Mouse (Mus musculus): ENCODE data around the gene S100a6. TPM values are rescaled to one million over a fixed set of nuclear protein-coding genes. Genes with fewer than 3 reads are reported as not detected.

S100a6 gene
- polyA plus RNA-seq, 1 experiment from 2014 or later, result 168 TPM

- Histone ChIP-seq H3K4me1 (peaks cover 35% of the 10 kb centered on the region), H3K4me2 (no peak within 1 kb of the TSS), H3K9ac (no peak within 1 kb of the TSS), H3K9me3 (replicated peaks) (no peaks in the 10 kb centered on the region), H3K4me3 (replicated peaks) (no peak within 1 kb of the TSS), H3K27me3 (no peaks in the 10 kb centered on the region), H3K27ac (no peak within 1 kb of the TSS), H3K36me3 (no peaks in the 10 kb centered on the region)
- 73% methylated on average over 11 of the region's 11 CpGs for WGBS
- ATAC-seq (replicated peaks; ENCODE audit: low FRiP score), result no peak
Observed at GRCm38 (mm10) chr3:90601486-90602110, 11.1 kb upstream of the S100a6 start, which contains the start of gene Gm42674. Gene Gm42674, plus strand, starts transcription at chr3:90601904.

- 47% methylated on average over 3 of the region's 3 CpGs for WGBS
- Histone ChIP-seq H3K36me3 (no peaks in the 10 kb centered on the region), H3K4me3 (replicated peaks) (no peak within 1 kb of the TSS), H3K4me2 (no peak within 1 kb of the TSS), H3K9me3 (replicated peaks) (no peaks in the 10 kb centered on the region), H3K4me1 (peaks cover 29% of the 10 kb centered on the region), H3K27ac (peak within 1 kb of the TSS; percentile 76), H3K27me3 (no peaks in the 10 kb centered on the region), H3K9ac (no peak within 1 kb of the TSS)
- no peak for ATAC-seq (replicated peaks; ENCODE audit: low FRiP score)
Observed at GRCm38 (mm10) chr3:90603623-90604022, 9.1 kb upstream of the S100a6 start, which contains the start of gene S100a4. Gene S100a4, plus strand, starts transcription at chr3:90603771.

- peak; percentile 66 for ATAC-seq (replicated peaks; ENCODE audit: low FRiP score)
- H3K27me3 ChIP-seq, result no peaks in the 10 kb centered on the region
- no peaks in the 10 kb centered on the region for H3K36me3 ChIP-seq
- WGBS, result 41% methylated on average over 4 of the region's 4 CpGs
- no peak overlapping the region for H3K9ac ChIP-seq
- peaks cover 29% of the 10 kb centered on the region for H3K4me1 ChIP-seq
- no peak overlapping the region for H3K4me2 ChIP-seq
- H3K4me3 ChIP-seq (replicated peaks), result no peak overlapping the region
- H3K27ac ChIP-seq, result peak overlapping the region; percentile 76
- no peaks in the 10 kb centered on the region for H3K9me3 ChIP-seq (replicated peaks)
Observed at GRCm38 (mm10) chr3:90604416-90604815, 8.3 kb upstream of the S100a6 start.

GRCm38 (mm10) chr3:90605049-90605448 is 7.6 kb upstream of the S100a6 start:
- H3K4me2 ChIP-seq, result no peak overlapping the region
- H3K27ac ChIP-seq, result peak overlapping the region; percentile 76
- peaks cover 29% of the 10 kb centered on the region for H3K4me1 ChIP-seq
- H3K4me3 ChIP-seq (replicated peaks), result no peak overlapping the region
- no peak overlapping the region for H3K9ac ChIP-seq
- no peaks in the 10 kb centered on the region for H3K27me3 ChIP-seq
- no peaks in the 10 kb centered on the region for H3K36me3 ChIP-seq
- H3K9me3 ChIP-seq (replicated peaks), result no peaks in the 10 kb centered on the region
- WGBS, result 80% methylated on average over 3 of the region's 3 CpGs
- ATAC-seq (replicated peaks; ENCODE audit: low FRiP score), result no peak

- no peaks in the 10 kb centered on the region for H3K9me3 ChIP-seq (replicated peaks)
- no peak overlapping the region for H3K4me3 ChIP-seq (replicated peaks)
- H3K27me3 ChIP-seq, result no peaks in the 10 kb centered on the region
- no peak overlapping the region for H3K9ac ChIP-seq
- WGBS, result 83% methylated on average over 2 of the region's 2 CpGs
- ATAC-seq (replicated peaks; ENCODE audit: low FRiP score), result no peak
- H3K36me3 ChIP-seq, result no peaks in the 10 kb centered on the region
- H3K4me1 ChIP-seq, result peaks cover 27% of the 10 kb centered on the region
- no peak overlapping the region for H3K4me2 ChIP-seq
- peak overlapping the region; percentile 76 for H3K27ac ChIP-seq
Observed at GRCm38 (mm10) chr3:90605736-90606135, 6.9 kb upstream of the S100a6 start.

GRCm38 (mm10) chr3:90606185-90606584 is 6.5 kb upstream of the S100a6 start:
- H3K9ac ChIP-seq, result no peak overlapping the region
- H3K4me1 ChIP-seq, result peaks cover 27% of the 10 kb centered on the region
- 73% methylated on average over 6 of the region's 6 CpGs for WGBS
- no peak overlapping the region for H3K4me3 ChIP-seq (replicated peaks)
- no peaks in the 10 kb centered on the region for H3K9me3 ChIP-seq (replicated peaks)
- ATAC-seq (replicated peaks; ENCODE audit: low FRiP score), result peak; percentile 44; the same call in 1 of the 2 replicates
- H3K27me3 ChIP-seq, result no peaks in the 10 kb centered on the region
- peak overlapping the region; percentile 76 for H3K27ac ChIP-seq
- no peak overlapping the region for H3K4me2 ChIP-seq
- no peaks in the 10 kb centered on the region for H3K36me3 ChIP-seq

- no peaks in the 10 kb centered on the region for H3K27me3 ChIP-seq
- peaks cover 35% of the 10 kb centered on the region for H3K4me1 ChIP-seq
- H3K9ac ChIP-seq, result no peak overlapping the region
- WGBS, result 78% methylated on average over 3 of the region's 3 CpGs
- H3K36me3 ChIP-seq, result no peaks in the 10 kb centered on the region
- ATAC-seq (replicated peaks; ENCODE audit: low FRiP score), result no peak
- H3K9me3 ChIP-seq (replicated peaks), result no peaks in the 10 kb centered on the region
- no peak overlapping the region for H3K4me2 ChIP-seq
- no peak overlapping the region for H3K27ac ChIP-seq
- no peak overlapping the region for H3K4me3 ChIP-seq (replicated peaks)
Observed at GRCm38 (mm10) chr3:90607361-90607760, 5.3 kb upstream of the S100a6 start.

GRCm38 (mm10) chr3:90608223-90608622 is 4.5 kb upstream of the S100a6 start, which contains the start of gene S100a5:
Gene S100a5, plus strand, starts transcription at chr3:90608523.
- H3K4me1 ChIP-seq, result peaks cover 43% of the 10 kb centered on the region
- no peak for ATAC-seq (replicated peaks; ENCODE audit: low FRiP score)
- WGBS, result 68% methylated on average over 3 of the region's 3 CpGs
- no peak within 1 kb of the TSS for H3K9ac ChIP-seq
- no peak within 1 kb of the TSS for H3K27ac ChIP-seq
- no peaks in the 10 kb centered on the region for H3K27me3 ChIP-seq
- H3K4me3 ChIP-seq (replicated peaks), result no peak within 1 kb of the TSS
- no peaks in the 10 kb centered on the region for H3K9me3 ChIP-seq (replicated peaks)
- no peak within 1 kb of the TSS for H3K4me2 ChIP-seq
- H3K36me3 ChIP-seq, result no peaks in the 10 kb centered on the region

- no peaks in the 10 kb centered on the region for H3K27me3 ChIP-seq
- H3K36me3 ChIP-seq, result no peaks in the 10 kb centered on the region
- no peak for ATAC-seq (replicated peaks; ENCODE audit: low FRiP score)
Observed at GRCm38 (mm10) chr3:90609102-90609501, 3.6 kb upstream of the S100a6 start.

GRCm38 (mm10) chr3:90611494-90611893 is 1.2 kb upstream of the S100a6 start:
- H3K36me3 ChIP-seq, result no peaks in the 10 kb centered on the region
- no peak overlapping the region for H3K4me3 ChIP-seq (replicated peaks)
- H3K9ac ChIP-seq, result no peak overlapping the region
- peaks cover 40% of the 10 kb centered on the region for H3K4me1 ChIP-seq
- H3K9me3 ChIP-seq (replicated peaks), result no peaks in the 10 kb centered on the region
- no peaks in the 10 kb centered on the region for H3K27me3 ChIP-seq
- H3K4me2 ChIP-seq, result no peak overlapping the region
- H3K27ac ChIP-seq, result no peak overlapping the region
- WGBS, result 88% methylated on average over 3 of the region's 3 CpGs
- ATAC-seq (replicated peaks; ENCODE audit: low FRiP score), result no peak

More at GRCm38 (mm10) chr3:90609102-90609501, 3.6 kb upstream of the S100a6 start:
- H3K27ac ChIP-seq, result no peak overlapping the region
- H3K4me1 ChIP-seq, result peaks cover 43% of the 10 kb centered on the region
- no peaks in the 10 kb centered on the region for H3K9me3 ChIP-seq (replicated peaks)
- H3K9ac ChIP-seq, result no peak overlapping the region
- H3K4me3 ChIP-seq (replicated peaks), result no peak overlapping the region
- no peak overlapping the region for H3K4me2 ChIP-seq

- WGBS, result 51% methylated on average over 4 of the region's 4 CpGs
- ATAC-seq (replicated peaks; ENCODE audit: low FRiP score), result no peak
- peaks cover 40% of the 10 kb centered on the region for H3K4me1 ChIP-seq
Observed at GRCm38 (mm10) chr3:90612061-90612460, 621 bp upstream of the S100a6 start.

GRCm38 (mm10) chr3:90613461-90614147 is 922 bp downstream of the S100a6 start:
- Histone ChIP-seq H3K9me3 (replicated peaks) (no peaks in the 10 kb centered on the region), H3K4me1 (peaks cover 40% of the 10 kb centered on the region), H3K36me3 (no peaks in the 10 kb centered on the region), H3K4me2 (peak overlapping the region; percentile 70), H3K9ac (peak overlapping the region; percentile 25; the same call in 1 of the 2 replicates), H3K4me3 (replicated peaks) (peak overlapping the region; percentile 41), H3K27ac (0 out of 2 replicates have a peak overlapping the region, but pooled peaks have one; percentile 27), H3K27me3 (no peaks in the 10 kb centered on the region)
- 56% methylated on average over 7 of the region's 7 CpGs for WGBS
- no peak for ATAC-seq (replicated peaks; ENCODE audit: low FRiP score)

More at GRCm38 (mm10) chr3:90612061-90612460, 621 bp upstream of the S100a6 start:
- no peaks in the 10 kb centered on the region for H3K27me3 ChIP-seq
- H3K9me3 ChIP-seq (replicated peaks), result no peaks in the 10 kb centered on the region
- no peak overlapping the region for H3K4me3 ChIP-seq (replicated peaks)
- no peak overlapping the region for H3K4me2 ChIP-seq
- H3K36me3 ChIP-seq, result no peaks in the 10 kb centered on the region
- H3K9ac ChIP-seq, result no peak overlapping the region
- no peak overlapping the region for H3K27ac ChIP-seq
